In genomic region chr4:49166391-49166790, GRCm38 (mm10) we compare ENCODE assay signal across 18 mouse cellular contexts.
"Had no signal": no experiment of that assay in that cellular context is flagged by ENCODE, and none has a peak within 500 bp of the region (broad histone marks: within the 10 kb centered on the region; RNA-seq: fewer than 3 reads in every experiment).

No protein-coding gene starts in this region.

- H3K4me1 ChIP-seq: midbrain, embryonic 10.5 days; midbrain, embryonic 12.5 days; neural tube, embryonic 15.5 days had no signal

- H3K4me2 ChIP-seq: lung, embryonic 14.5 days; midbrain, embryonic 12.5 days; neural tube, embryonic 13.5 days; neural tube, embryonic 15.5 days had no signal

- DNase-seq: lung, embryonic 14.5 days; lung, postnatal 10 days; lung, postnatal 4 days; midbrain, embryonic 14.5 days; retina, postnatal 1 day; right cerebral cortex, adult 18-20 months; right cerebral cortex, postnatal 25 days; right cerebral cortex, postnatal 4 days; spleen, adult 18-20 months; thymus, adult 2 months; thymus, postnatal 25 days; thymus, postnatal 4 days had no signal

- H3K9me3 ChIP-seq: midbrain, embryonic 10.5 days; midbrain, embryonic 12.5 days; neural tube, embryonic 13.5 days; neural tube, embryonic 15.5 days had no signal

- H3K4me3 ChIP-seq: midbrain, embryonic 10.5 days; midbrain, embryonic 12.5 days; myocyte; neural tube, embryonic 13.5 days; neural tube, embryonic 15.5 days had no signal

- H3K27me3 ChIP-seq: midbrain, embryonic 12.5 days; neural tube, embryonic 13.5 days; neural tube, embryonic 15.5 days had no signal

- H3K36me3 ChIP-seq: midbrain, embryonic 10.5 days; midbrain, embryonic 12.5 days; neural tube, embryonic 13.5 days; neural tube, embryonic 15.5 days had no signal

- H3K27ac ChIP-seq: midbrain, embryonic 10.5 days; midbrain, embryonic 12.5 days; neural tube, embryonic 13.5 days; neural tube, embryonic 15.5 days had no signal

- ATAC-seq: midbrain, embryonic 16.5 days had no signal

- H3K9ac ChIP-seq: lung, embryonic 14.5 days; midbrain, embryonic 12.5 days; neural tube, embryonic 13.5 days; neural tube, embryonic 15.5 days had no signal
